Comparison of ENCODE assay signal across 13 mouse cellular contexts in the genomic region with DNA sequence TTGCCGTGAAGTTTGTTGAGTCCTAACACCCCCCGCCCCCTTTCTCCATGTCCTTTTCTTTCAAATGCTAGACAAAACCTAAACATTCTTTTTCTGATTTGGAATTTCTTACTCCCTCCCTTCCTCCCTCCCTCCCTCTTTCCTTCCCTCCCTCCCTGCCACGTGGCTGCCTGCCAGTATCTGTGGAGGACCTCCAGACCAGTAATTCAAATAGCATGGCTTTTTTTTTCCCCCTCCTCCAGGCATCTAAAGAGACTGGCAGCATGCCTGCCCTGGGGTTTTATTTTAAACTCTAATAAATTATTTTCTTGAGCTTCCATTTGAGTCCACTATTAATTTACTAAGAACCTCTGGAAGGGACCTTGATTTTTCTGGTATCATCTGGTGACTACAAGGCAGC. TPM values are rescaled to one million over a fixed set of nuclear protein-coding genes. Genes with fewer than 3 reads are reported as not detected.
DNase-seq lines count a peak whose midpoint lies in the region; ATAC-seq and TF ChIP-seq lines count a peak whose summit lies in the region.
"Had no signal": no experiment of that assay in that cellular context is flagged by ENCODE, and none has a peak within 500 bp of the region (broad histone marks: within the 10 kb centered on the region; RNA-seq: fewer than 3 reads in every experiment).

No protein-coding gene starts in this region.

- no peak overlapping the region for H3K4me3 ChIP-seq in gastrocnemius, adult 2 months
- no peak overlapping the region for H3K4me3 ChIP-seq in midbrain, embryonic 11.5 days (ENCODE audit: low read depth, low read length)
- no peak overlapping the region for H3K4me3 ChIP-seq in midbrain, embryonic 16.5 days (ENCODE audit: low read depth, low read length)
- no peak overlapping the region for H3K4me3 ChIP-seq in kidney, embryonic 15.5 days (replicated peaks)
- H3K4me3 ChIP-seq in forebrain, embryonic 16.5 days (replicated peaks; ENCODE audit: low read length) = no peak overlapping the region

- 62% methylated on average over 3 of the region's 3 CpGs for WGBS in midbrain, embryonic 11.5 days
- 56% methylated on average over 3 of the region's 3 CpGs for WGBS in midbrain, embryonic 16.5 days
- WGBS in kidney, embryonic 15.5 days = 44% methylated on average over 3 of the region's 3 CpGs
- WGBS in forebrain, embryonic 16.5 days = 19% methylated on average over 3 of the region's 3 CpGs

- ATAC-seq in midbrain, embryonic 11.5 days (ENCODE audit: low FRiP score) = no peak
- ATAC-seq in midbrain, embryonic 16.5 days = no peak
- no peak for ATAC-seq in kidney, embryonic 15.5 days (replicated peaks; ENCODE audit: low FRiP score)
- no peak for ATAC-seq in forebrain, embryonic 16.5 days
- ATAC-seq: CD4-positive, CD25-positive, alpha-beta regulatory T cell, adult 4 months had no signal

- no peak overlapping the region for H3K9ac ChIP-seq in midbrain, embryonic 11.5 days (ENCODE audit: low read length)
- no peak overlapping the region for H3K9ac ChIP-seq in midbrain, embryonic 16.5 days (ENCODE audit: low read depth, low read length)
- no peak overlapping the region for H3K9ac ChIP-seq in kidney, embryonic 15.5 days
- H3K9ac ChIP-seq in forebrain, embryonic 16.5 days (replicated peaks; ENCODE audit: low read depth, low read length) = no peak overlapping the region

- intact Hi-C loops in gastrocnemius, adult 2 months (cut with DNase I) = no loop called here

- DNase-seq in gastrocnemius, adult 2 months = peak; percentile 19
- DNase-seq in gastrocnemius, adult 8-10 months (ENCODE audit: low spot score in 2 of 2) = no peak
- DNase-seq in midbrain, embryonic 11.5 days (ENCODE audit: low spot score, missing footprints) = peak; percentile 26
- DNase-seq in lung, postnatal 4 days = peak; percentile 66 to 84
- no peak for DNase-seq in embryo, embryonic 10 days (ENCODE audit: low spot score)
- DNase-seq: embryo, embryonic 11 days had no signal

- no peaks in the 10 kb centered on the region for H3K36me3 ChIP-seq in midbrain, embryonic 11.5 days (ENCODE audit: control insufficient read depth, insufficient read depth, low read length)
- no peaks in the 10 kb centered on the region for H3K36me3 ChIP-seq in midbrain, embryonic 16.5 days (ENCODE audit: control insufficient read depth, insufficient read depth, low read length)
- H3K36me3 ChIP-seq in kidney, embryonic 15.5 days = no peaks in the 10 kb centered on the region
- H3K36me3 ChIP-seq in forebrain, embryonic 16.5 days (ENCODE audit: control insufficient read depth, insufficient read depth) = no peaks in the 10 kb centered on the region

- no peak for TF ChIP-seq CTCF in gastrocnemius, adult 2 months (IDR thresholded peaks at IDR 0.05)

- no peaks in the 10 kb centered on the region for H3K27me3 ChIP-seq in midbrain, embryonic 11.5 days (ENCODE audit: control insufficient read depth, insufficient read depth, low read length)
- no peaks in the 10 kb centered on the region for H3K27me3 ChIP-seq in midbrain, embryonic 16.5 days (ENCODE audit: control insufficient read depth, insufficient read depth, low read depth, low read length)
- H3K27me3 ChIP-seq in kidney, embryonic 15.5 days = no peaks in the 10 kb centered on the region
- no peaks in the 10 kb centered on the region for H3K27me3 ChIP-seq in forebrain, embryonic 16.5 days (replicated peaks; ENCODE audit: control insufficient read depth, insufficient read depth, low read length)

- no peak overlapping the region for H3K4me2 ChIP-seq in midbrain, embryonic 11.5 days
- no peak overlapping the region for H3K4me2 ChIP-seq in midbrain, embryonic 16.5 days (ENCODE audit: low read length)
- no peak overlapping the region for H3K4me2 ChIP-seq in kidney, embryonic 15.5 days
- no peak overlapping the region for H3K4me2 ChIP-seq in forebrain, embryonic 16.5 days (ENCODE audit: low read length)

- H3K9me3 ChIP-seq in midbrain, embryonic 11.5 days (ENCODE audit: control insufficient read depth, low read length) = no peaks in the 10 kb centered on the region
- no peaks in the 10 kb centered on the region for H3K9me3 ChIP-seq in midbrain, embryonic 16.5 days (replicated peaks; ENCODE audit: control insufficient read depth, low read length, poor library complexity, severe bottlenecking)
- H3K9me3 ChIP-seq in kidney, embryonic 15.5 days (replicated peaks) = no peaks in the 10 kb centered on the region
- H3K9me3 ChIP-seq in forebrain, embryonic 16.5 days (ENCODE audit: control insufficient read depth, low read length) = no peaks in the 10 kb centered on the region

- H3K27ac ChIP-seq in gastrocnemius, adult 2 months = no peak overlapping the region
- H3K27ac ChIP-seq in midbrain, embryonic 11.5 days (ENCODE audit: low read depth, low read length) = no peak overlapping the region
- no peak overlapping the region for H3K27ac ChIP-seq in midbrain, embryonic 16.5 days (ENCODE audit: low read length)
- peak overlapping the region; percentile 30; the same call in 1 of the 2 replicates for H3K27ac ChIP-seq in kidney, embryonic 15.5 days
- H3K27ac ChIP-seq in forebrain, embryonic 16.5 days (ENCODE audit: low read length) = no peak overlapping the region

- no peaks in the 10 kb centered on the region for H3K4me1 ChIP-seq in midbrain, embryonic 11.5 days (ENCODE audit: control insufficient read depth, insufficient read depth, low read length)
- H3K4me1 ChIP-seq in midbrain, embryonic 16.5 days (ENCODE audit: control insufficient read depth, insufficient read depth, low read length) = no peaks in the 10 kb centered on the region
- H3K4me1 ChIP-seq in kidney, embryonic 15.5 days = 0 out of 2 replicates have a peak, but pooled peaks cover 4% of the 10 kb centered on the region
- H3K4me1 ChIP-seq in forebrain, embryonic 16.5 days (replicated peaks; ENCODE audit: control insufficient read depth, insufficient read depth, low read length) = no peaks in the 10 kb centered on the region

RNA-seq across cellular contexts. Expression of gene Tm4sf4, which starts 20.6 kb away (rescaled TPM):
- total RNA-seq in gastrocnemius, adult 2 months (2021) = not detected
- total RNA-seq in gastrocnemius, adult 8-10 months (2022) = not detected
- polyA plus RNA-seq in midbrain, embryonic 11.5 days (2014; fragmentation: Nextera tagmentation; extraction: Ambion mirVana) = 0.08 TPM in 1 of 2 replicates, not detected in the other
- not detected in 2 replicates for polyA plus RNA-seq in midbrain, embryonic 16.5 days (2015; fragmentation: Nextera tagmentation; extraction: Ambion mirVana)
- polyA plus RNA-seq in kidney, embryonic 15.5 days (2015; fragmentation: Nextera tagmentation; extraction: Ambion mirVana) = 1.9 and 3.1 TPM in 2 replicates
- polyA plus RNA-seq in forebrain, embryonic 16.5 days (2015; fragmentation: Nextera tagmentation; extraction: Ambion mirVana) = not detected in 2 replicates
- total RNA-seq: layer of hippocampus, postnatal 25 days; megakaryocyte, adult 5-6 weeks; neutrophil, adult 5-6 weeks had no signal
- polyA plus RNA-seq: CD4-positive, CD25-positive, alpha-beta regulatory T cell, adult 4 months had no signal

Comparison
In these comparisons a context has a peak if more than half of its experiments do, and no peak if none do; other contexts are left out.
1. DNase-seq: peak in gastrocnemius, adult 2 months (single experiment), midbrain, embryonic 11.5 days (single experiment) and lung, postnatal 4 days (2 of 2); none in gastrocnemius, adult 8-10 months (0 of 2) and embryo, embryonic 10 days (single experiment).